Mouse (Mus musculus): ENCODE results near the gene Rps8.
"Not testable (repeated sequence)": the region's sequence is repeated elsewhere in the genome, so short reads cannot be mapped to it uniquely, and the experiment has no call there.

Rps8 gene

GRCm38 (mm10) chr4:117155792-117156355 is at the start of gene Rps8:
Gene Rps8 (minus strand): TSS chr4:117156243.
- peak; percentile 88 for DNase-seq (ENCODE audit: low read depth)

DNA sequence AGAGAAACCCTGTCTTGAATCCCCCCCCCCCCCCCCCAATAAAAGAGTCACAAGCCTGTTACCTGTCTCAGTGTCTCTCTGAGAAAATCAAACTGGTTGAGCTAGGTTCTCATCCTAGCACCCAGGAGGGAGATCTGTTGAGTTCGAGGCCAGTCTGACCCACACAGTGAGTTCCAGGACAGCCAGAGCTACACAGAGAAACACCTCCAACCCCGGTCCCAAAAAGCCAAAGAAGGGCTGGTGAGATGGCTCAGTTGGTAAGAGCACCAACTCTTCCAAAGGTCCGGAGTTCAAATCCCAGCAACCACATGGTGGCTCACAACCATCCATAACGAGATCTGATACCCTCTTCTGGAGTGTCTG is 46.9 kb upstream of the Rps8 start:
- DNase-seq (ENCODE audit: low read depth), result no peak

GRCm38 (mm10) chr4:117202046-117202991 is 46.3 kb upstream of the Rps8 start:
- DNase-seq (ENCODE audit: low read depth), result peak; percentile 91

DNA sequence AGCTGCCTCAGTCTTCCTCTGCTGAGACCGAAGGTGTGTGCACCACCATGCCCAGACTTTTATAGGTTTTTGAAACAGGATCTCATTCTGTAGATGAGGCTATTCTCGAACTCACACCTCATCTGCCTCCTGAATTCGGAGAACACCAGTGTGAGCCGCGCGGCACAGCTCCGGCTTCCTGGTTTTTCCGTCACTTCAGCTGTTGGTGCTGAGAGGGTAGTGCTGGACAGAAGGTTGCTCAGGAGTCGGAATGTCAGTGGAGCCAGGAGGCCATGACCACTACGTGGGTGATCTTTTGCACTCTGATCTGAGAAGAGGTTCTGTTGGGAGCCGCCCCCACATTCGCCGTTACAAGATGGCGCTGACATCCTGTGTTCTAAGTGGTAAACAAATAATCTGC is 35.8 kb upstream of the Rps8 start:
- DNase-seq (ENCODE audit: low read depth), result no peak

GRCm38 (mm10) chr4:117190660-117191059 is 34.6 kb upstream of the Rps8 start:
- no peak for DNase-seq (ENCODE audit: low read depth)

DNA sequence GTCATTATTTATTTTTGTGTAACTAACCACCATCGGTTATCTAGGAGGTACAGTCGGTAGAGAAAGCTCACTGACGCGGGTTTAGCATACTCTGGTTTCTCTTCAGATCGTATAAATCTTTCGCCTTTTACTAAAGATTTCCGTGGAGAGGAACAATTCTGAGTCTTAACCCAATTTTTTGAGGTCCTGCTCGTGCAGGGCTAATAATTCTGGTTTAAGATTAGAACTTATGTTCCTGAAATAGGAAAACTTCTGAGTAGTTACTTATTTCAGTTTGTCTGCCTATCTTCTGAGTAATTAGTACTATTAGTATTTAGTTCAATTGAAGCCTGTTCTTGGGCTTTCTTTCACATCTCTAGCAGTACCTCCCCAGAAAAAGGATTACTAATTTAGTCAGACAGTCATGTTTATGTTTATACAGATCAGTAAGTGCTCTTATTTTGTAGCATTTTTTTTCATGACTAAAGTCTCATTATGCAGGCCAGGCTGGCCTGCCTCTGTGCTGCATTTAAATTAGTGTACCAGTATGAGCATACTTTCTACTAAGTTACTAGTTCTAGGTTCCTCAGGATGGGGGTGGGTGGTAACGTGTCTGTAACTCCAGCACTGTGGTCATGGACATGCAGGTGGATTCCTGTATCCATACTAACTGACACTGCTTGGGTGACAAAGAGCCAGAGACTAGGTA is 34.0 kb upstream of the Rps8 start:
- DNase-seq (ENCODE audit: low read depth), result no peak

- peak; percentile 95 for DNase-seq (ENCODE audit: low read depth)
Measured at GRCm38 (mm10) chr4:117189382-117189855, 33.4 kb upstream of the Rps8 start.

GRCm38 (mm10) chr4:117188969-117189368 is 32.9 kb upstream of the Rps8 start:
- no peak for DNase-seq (ENCODE audit: low read depth)

DNA sequence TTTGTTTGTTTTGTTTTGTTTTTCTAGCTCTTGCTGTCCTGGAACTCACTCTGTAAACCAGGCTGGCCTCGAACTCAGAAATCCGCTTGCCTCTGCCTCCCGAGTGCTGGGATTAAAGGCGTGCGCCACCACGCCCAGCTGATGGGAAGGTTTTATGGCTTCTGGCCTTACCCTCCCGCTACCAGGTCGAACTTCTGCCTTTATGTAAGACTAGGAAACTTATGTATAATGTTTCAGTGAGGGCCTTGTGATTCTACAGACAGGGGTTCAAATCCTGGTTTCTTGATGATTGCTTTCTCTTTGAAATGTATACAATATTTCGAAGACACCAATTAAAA is 26.7 kb upstream of the Rps8 start:
- not testable (repeated sequence) for DNase-seq (ENCODE audit: low read depth)

- DNase-seq (ENCODE audit: low read depth), result peak; percentile 95
Measured at GRCm38 (mm10) chr4:117181863-117182758, 26.1 kb upstream of the Rps8 start, which contains the start of gene Kif2c. Gene Kif2c (minus strand): TSS chr4:117182639.

DNA sequence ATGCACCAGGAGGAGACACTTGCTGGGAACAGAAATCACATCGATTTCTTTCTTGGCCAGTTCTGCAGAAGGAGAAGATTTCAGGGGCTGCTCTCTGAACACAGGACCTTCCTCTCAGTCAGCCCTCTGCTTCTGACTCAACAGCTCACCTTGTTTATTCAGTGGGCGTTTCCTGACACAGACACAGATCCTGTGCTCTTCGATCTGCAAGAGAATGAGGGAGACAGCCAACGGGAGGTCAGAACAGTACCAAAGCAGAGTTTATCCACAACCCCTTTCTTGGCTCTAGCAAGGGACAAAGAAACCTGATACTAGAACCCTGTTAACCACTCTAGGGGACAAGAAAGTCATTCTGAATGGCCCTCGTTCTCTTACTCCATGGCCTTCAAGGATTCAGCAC is 13.9 kb upstream of the Rps8 start:
- DNase-seq (ENCODE audit: low read depth), result no peak

GRCm38 (mm10) chr4:117161183-117161582 is 5.1 kb upstream of the Rps8 start:
- no peak for DNase-seq (ENCODE audit: low read depth)

DNA sequence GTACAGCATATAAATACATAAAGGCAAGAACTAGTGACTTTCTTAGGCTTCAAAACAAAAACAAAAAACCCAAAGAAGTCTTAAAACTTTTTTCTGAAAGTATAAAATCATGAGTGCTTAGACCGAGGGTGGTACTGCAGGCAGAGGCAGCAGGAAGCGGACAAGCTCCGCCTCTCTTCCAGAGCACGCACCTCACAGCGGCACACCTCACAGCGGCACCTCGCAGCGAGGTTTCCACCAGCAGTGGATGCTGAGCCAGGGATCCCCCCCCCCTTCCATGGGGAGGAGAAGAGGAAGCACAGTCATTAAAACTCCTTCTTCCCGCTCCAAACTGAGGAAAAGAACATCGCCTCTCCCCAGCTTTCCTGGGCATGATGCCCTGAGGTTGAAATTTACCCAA is 3.6 kb upstream of the Rps8 start:
- DNase-seq (ENCODE audit: low read depth), result no peak

GRCm38 (mm10) chr4:117156372-117156771 is 329 bp upstream of the Rps8 start:
- no peak for DNase-seq (ENCODE audit: low read depth)

DNA sequence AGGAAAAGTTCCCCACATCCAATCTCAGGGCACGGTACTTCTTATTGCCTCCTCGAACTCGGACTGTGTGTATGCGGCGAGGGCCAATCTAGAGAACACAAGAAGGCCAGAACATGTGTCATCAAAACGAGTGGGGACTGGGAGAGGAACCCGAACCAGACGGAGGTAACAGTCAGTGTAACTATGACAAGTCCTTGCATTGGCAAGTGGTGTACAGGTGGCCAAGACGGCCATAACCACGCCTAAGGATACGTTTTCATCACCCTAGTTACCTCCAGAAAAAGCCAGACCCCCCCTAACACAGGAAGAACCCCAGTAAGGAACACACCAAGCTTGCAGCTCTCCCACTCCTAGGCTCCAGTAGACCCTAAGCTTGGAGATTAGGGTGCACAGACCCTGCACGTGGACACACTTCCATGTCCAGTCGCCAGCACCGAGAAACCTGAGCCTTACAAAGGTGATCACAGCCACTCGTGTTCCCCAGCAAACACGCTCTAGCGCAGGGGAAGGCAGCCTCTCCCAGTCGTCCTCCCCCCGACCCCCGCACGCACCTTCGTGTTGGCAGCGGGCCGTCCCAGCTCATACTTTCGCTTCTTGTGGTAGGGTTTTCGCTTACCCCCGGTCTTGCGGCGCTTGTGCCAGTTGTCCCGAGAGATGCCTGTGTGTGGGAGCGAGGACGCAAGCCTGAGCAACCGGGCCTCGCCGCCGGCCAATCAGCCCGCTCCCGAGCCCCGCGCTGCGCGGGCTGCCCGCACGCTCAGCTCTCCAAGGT is 837 bp downstream of the Rps8 start:
- DNase-seq (ENCODE audit: low read depth), result no peak

DNA sequence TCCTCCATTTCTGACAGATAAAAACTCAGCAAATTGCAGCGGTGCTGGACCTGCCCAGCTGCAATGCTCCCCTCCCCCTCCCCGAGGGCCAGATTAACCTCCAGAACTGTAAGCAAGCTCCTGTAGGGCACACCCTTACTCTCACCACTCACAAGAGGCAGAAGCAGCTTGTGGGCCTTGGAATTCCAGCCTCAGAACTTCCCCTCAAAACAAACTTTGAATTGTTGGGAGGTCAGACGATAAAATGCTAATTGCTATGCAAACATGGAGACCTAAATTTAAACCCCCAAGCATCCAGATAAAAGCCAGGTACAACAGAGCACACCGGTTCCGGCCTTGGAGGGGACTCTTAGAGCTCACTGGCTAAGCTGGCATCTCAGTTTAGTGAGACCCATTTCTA is 3.3 kb downstream of the Rps8 start:
- no peak for DNase-seq (ENCODE audit: low read depth)

DNA sequence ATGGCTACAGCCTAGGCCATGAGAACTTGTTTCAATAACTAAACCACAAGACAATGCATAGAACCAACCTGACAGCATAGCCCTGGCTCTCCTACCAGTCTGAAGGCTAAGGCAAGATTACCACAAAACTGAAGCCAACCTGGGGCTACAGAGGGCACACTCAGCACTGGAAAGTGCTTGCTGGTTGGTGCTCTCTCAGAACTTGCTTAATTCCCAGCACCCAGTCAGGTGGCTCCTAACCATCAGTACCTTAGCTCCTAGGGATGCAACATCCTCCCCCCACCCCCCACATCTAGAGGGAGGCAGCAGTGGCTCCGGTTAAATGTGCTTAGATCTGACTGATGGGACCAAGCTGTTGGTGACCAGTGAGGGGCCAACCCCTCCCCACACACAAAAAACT is 4.6 kb downstream of the Rps8 start:
- DNase-seq (ENCODE audit: low read depth), result no peak

DNA sequence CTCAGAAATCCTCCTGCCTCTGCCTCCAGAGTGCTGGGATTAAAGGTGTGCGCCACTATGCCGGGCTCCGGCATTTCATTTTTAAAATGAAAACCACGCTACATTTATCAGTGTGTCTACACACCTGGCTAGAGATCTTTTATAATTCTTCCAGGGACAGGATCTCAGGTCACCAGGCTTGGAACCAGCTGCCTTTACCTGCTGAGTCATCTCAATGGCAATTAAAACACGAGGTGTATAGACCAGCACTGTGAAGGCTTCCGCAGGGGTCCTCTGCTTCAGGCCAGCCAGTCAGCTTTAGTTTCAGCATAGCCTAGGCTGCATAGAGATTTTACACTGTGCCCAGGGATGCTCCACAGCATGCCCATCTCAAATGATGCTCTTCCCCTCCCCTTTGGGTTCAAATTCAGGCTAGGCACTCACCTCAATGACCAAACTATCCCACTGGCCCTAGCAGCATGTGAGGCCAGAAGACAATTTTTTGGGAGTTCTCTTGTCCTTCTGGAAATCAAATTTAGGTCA is 5.8 kb downstream of the Rps8 start:
- DNase-seq (ENCODE audit: low read depth), result no peak

DNA sequence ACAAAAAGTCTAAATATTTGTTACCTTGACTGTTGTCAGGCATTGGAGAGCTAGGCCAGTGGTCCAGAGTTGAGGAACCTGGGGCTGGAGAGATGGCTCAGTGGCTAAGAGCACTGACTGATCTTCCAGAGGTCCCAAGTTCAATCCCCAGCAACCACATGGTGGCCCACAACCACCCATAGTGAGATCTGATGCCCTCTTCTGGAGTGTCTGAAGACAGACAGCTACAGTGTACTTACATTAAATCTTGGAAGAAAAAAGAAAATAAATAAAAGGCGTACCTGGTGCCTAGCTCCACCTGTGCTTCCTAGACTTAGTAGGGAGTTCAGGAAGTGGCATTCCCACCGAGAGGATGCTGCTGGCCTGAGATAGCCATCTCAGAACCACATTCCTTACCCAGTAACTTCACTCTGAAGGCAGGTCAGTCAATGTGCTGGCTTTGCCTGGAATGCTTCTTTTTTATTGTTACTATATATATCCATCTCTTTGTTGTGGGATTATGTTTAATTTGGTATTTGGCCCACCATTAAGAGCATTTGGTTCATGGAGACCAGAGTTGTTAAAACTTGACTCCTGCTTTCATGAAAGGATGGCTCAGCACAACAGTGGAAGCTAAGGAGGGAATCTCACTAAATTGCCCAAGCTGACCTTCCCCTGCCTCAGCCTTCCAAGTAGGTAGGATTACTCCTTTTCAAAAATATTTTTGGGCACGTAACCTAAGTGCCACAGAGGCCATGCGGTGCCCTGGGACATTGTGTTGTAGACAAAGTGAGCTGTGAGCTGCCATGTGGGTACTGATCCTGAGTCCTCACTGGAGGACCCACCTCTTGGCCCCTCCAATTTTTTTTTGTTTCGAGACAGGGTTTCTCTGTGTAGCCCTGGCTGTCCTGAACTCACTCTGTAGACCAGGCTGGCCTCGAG is 6.5 kb downstream of the Rps8 start:
- no peak for DNase-seq (ENCODE audit: low read depth)

GRCm38 (mm10) chr4:117148815-117149214 is 7.2 kb downstream of the Rps8 start:
- no peak for DNase-seq (ENCODE audit: low read depth)

All from naive thymus-derived CD4-positive, alpha-beta T cell, adult 2 months (primary cell).